Mouse (Mus musculus) ES-Bruce4 (cell line): ENCODE results near the gene Il9r.

Experiments used
- CTCF ChIP-seq: IDR thresholded peaks from one replicate; pipeline ENCODE4 v1.8.1; 2011; ENCODE audit warnings: low read depth, low read length
- EP300 ChIP-seq: IDR thresholded peaks from 2 replicates; pipeline ENCODE4 v1.6.1; 2011; ENCODE audit warnings: low read depth, low read length; ENCODE audit not compliant: insufficient read depth
- POLR2A ChIP-seq: IDR thresholded peaks from one replicate; pipeline ENCODE4 v1.8.1; 2011; ENCODE audit warnings: low read length; ENCODE audit not compliant: insufficient read depth

GRCm38 (mm10) chr11:32227555-32227954, 27.5 kb upstream of the Il9r start:
- TF ChIP-seq CTCF: no peak
- TF ChIP-seq POLR2A: no peak
- no peak for TF ChIP-seq EP300
